Mouse (Mus musculus) left cerebral cortex, postnatal 4 days (tissue): ENCODE data around the gene Rbpms2. TPM values are rescaled to one million over a fixed set of nuclear protein-coding genes. Genes with fewer than 3 reads are reported as not detected.

Experiments used
- DNase-seq: peaks from one replicate; pipeline ENCODE4 v3.0.0-alpha.2; 2022
- intact Hi-C: fragments of 180-260 bp; cut with DNase I; formaldehyde crosslinking; loops from one replicate; pipeline ENCODE4 v1.15.1; 2025
- total RNA-seq, 2 experiments: library from RNA; stranded (reverse); gene quantifications; 2 replicates each; pipeline ENCODE4 v1.2.3; 2021

The Rbpms2 gene
- 1 to 10 TPM; 1.8 to 2.4 TPM for total RNA-seq

GRCm38 (mm10) chr9:65629025-65629766, at the start of gene Rbpms2:
Gene Rbpms2, plus strand, starts transcription at chr9:65629648.
- DNase-seq = peak; percentile 4
- intact Hi-C loops = no loop called here

DNA sequence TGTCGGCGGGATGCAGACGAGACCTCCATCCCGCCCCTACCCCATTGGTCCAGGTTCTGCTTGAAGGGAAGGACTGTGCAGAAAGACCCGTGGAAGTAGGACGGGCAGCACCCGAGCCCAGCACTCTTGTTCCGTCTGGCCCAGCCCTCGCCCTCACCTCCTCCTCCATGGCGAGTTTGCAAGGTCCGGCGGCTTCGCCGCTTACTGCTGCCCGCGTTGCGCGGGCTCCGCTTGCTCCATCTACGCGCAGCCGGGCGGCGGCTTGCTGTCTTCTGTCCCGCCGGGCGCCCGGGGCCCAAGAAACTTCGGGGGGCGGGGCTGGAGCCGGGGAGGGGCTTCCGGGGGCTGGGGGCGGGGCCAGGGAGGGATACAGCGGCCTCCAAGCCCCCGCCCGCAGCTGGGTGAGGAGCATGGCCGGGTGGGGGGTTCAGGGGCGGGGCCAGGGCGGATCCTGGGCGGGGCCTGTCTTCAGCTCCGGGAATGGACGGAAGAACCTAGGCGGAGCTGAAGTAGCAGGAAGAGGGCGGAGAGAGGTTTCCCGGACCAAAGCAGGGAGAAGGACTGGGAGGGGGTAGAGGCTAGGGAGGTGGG, 49.6 kb upstream of the Rbpms2 start, which contains the start of gene Plekho2:
Gene Plekho2, minus strand, starts transcription at position 260 of the 591 bp plus-strand sequence.
- DNase-seq = peak; percentile 97
- intact Hi-C loops = loop anchor here (2.0 kb wide), 1 partner anchor 57 kb away; no protein-coding TSS in a partner anchor

DNA sequence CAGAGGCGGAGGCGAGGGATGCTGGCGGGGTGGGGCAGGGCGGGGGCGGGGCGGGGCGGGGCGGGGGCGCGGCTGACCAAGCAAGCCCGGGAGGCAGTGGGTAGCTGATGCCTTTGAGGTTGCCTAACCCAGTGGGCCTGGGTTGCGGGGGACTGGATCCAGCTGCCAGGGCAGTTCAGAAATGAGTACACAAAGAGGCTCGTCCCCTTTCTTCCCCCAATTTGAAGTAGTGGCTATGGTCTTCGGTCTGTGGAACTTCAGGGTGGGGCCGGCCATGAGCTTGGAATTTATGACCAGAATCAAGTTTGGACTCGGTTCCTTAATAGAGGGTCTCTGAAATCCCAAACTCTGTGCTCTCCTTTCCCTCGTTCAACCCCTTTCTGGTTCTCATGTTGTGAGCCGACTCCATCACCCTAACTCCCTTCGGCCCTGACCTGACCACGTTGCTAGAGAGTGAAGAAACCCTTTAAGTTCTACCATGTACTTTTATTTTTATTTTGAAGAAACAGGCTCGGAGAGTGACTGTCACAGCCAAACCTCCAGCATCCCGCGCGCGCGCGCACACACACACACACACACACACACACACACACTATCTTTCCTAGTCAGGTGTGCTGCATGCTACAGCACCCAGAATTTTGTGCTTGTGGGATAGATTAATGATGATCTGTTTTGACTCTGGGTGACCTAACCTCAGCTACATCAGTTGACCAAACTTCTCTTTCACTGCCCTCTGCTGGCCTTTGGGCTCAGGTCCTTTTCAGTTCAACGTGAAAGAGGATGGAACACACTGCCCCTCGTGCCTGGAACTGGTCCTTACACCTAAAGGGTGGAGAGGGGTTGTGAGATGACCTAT, 48.8 kb upstream of the Rbpms2 start:
- intact Hi-C loops = loop anchor here (2.0 kb wide), 1 partner anchor 58 kb away; no protein-coding TSS in a partner anchor
- peak; percentile 91 for DNase-seq

- intact Hi-C loops = no loop called here
- DNase-seq = no peak
Measured at GRCm38 (mm10) chr9:65583045-65583444, 46.4 kb upstream of the Rbpms2 start.

- peak; percentile 83 for DNase-seq
- intact Hi-C loops = no loop called here
Measured at GRCm38 (mm10) chr9:65586406-65587269, 42.8 kb upstream of the Rbpms2 start, which contains the start of gene Pif1. Gene Pif1, plus strand, starts transcription at chr9:65587160.

DNA sequence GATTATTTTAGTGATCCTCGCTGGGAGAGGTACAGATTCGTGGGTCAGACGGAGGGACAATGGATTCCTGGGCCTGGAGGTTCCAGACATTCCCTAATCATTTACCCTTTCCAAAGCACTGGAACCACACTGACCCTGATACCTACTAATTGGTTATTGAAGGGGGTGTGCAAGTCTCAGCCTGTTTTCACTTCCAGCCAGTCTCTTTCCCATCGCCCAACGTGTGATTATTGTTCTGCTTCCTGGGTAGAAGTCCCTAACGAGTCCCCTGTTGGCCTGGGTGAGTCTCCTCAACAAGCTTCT, 42.2 kb upstream of the Rbpms2 start:
- DNase-seq = no peak
- intact Hi-C loops = no loop called here

DNA sequence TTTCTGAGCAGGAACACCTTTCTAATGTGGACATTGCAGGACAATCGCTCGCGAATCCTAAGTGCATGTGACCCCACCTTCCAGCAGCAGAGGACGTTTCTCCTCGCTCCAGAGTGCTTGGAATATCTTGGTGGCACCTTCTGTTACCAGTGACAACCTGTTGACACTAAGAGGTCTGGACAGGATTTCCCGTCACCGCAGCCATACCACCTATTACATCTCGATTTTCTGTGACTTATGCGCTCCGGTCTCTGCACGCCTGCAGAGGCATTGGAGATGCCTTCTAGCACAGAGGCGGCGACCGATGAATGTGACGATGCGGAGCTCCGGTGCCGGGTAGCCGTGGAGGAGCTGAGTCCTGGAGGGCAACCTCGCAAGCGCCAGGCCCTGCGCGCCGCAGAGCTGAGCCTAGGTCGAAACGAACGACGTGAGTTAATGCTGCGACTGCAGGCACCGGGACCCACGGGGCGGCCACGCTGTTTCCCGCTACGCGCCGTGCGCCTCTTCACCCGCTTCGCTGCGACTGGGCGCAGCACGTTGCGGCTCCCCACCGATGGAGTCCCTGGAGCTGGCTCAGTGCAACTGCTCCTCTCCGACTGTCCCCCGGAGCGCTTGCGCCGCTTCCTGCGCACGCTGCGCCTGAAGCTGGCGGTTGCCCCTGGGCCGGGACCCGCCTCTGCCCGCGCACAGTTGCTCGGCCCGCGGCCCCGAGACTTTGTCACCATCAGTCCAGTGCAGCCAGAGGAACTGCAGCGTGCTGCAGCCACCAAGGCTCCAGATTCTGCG, 41.7 kb upstream of the Rbpms2 start:
- intact Hi-C loops = no loop called here
- DNase-seq = peak; percentile 24

DNA sequence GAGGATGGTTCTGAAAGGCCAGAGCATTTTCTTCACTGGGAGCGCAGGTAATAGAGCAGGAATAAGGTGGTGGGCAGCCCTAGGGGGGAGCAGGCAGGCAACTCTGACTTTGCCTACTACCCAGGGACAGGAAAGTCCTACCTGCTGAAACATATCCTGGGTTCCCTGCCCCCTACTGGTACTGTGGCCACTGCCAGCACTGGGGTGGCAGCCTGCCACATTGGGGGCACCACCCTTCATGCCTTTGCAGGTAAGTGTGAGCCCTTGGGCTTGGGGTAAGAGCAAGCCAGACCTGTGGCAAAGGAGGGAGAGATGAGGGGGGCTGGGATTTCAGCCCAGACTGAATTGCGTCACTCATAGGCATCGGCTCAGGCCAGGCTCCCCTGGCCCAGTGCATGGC, 40.4 kb upstream of the Rbpms2 start:
- no peak for DNase-seq

GRCm38 (mm10) chr9:65592721-65593120, 36.7 kb upstream of the Rbpms2 start:
- intact Hi-C loops = no loop called here
- no peak for DNase-seq

More for the DNA sequence above, 40.4 kb upstream of the Rbpms2 start:
- intact Hi-C loops = no loop called here

- intact Hi-C loops = no loop called here
- DNase-seq = no peak
Measured at GRCm38 (mm10) chr9:65593596-65593995, 35.9 kb upstream of the Rbpms2 start.

GRCm38 (mm10) chr9:65598765-65599249, 30.6 kb upstream of the Rbpms2 start:
- peak; percentile 36 for DNase-seq
- intact Hi-C loops = no loop called here

DNA sequence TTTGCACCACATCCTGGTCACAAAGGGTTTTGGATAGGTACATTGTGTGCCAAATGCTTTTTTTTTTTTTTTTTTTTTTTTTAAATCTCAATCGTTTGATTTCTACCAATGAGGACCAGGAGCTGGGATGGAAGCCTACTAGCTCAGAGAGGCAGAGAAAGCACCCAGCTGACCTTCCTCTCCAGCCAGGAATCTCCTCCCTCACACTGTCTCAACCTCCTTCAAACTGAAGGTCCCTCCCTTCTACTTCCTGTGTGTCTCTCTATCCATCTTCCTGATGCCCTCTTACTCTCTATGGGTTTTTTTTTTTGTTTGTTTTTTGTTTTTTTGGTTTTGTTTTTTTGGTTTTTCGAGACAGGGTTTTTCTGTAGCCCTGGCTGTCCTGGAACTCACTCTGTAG, 28.5 kb upstream of the Rbpms2 start:
- intact Hi-C loops = no loop called here

DNA sequence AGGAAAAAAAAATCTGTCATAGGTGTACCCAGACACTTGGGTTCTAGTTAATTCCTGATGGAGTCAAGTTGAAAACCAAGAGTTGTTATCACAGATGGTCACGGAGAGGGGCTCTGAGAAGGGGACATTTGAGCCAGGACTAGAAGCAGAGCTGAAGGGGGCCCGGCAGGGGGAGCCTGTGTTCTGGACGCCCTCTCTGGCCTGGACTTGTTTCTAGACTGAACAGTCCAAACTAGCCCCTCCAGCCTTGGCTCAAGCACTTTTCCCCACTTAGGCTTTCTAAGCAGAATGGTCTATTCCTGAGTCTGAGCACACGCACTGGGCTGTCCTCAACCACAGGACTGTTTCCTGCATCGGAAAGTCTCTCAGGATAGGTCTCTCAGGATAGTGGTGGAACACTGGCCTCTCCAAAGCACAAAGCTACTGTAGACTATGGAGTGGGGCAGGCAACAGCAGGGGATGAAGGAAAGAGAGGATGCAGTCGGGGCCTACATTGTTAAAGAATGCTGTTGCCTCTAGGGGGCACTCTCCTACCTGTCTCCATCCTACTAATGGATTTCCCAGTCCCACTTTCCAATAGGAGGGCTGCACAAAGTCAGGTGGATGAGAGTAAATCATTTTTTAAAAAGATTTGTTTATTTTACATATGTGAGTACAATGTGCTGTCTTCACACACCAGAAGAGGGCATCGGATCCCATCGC, 25.9 kb upstream of the Rbpms2 start:
- intact Hi-C loops = no loop called here
- no peak for DNase-seq

More for the DNA sequence above, 28.5 kb upstream of the Rbpms2 start:
- no peak for DNase-seq

- peak; percentile 74 for DNase-seq
- intact Hi-C loops = loop anchor here (5.0 kb wide), 2 partner anchors 57 to 242 kb away; no protein-coding TSS in a partner anchor
Measured at GRCm38 (mm10) chr9:65605471-65606136, 23.8 kb upstream of the Rbpms2 start.

- no peak for DNase-seq
- intact Hi-C loops = loop anchor here (5.0 kb wide), 2 partner anchors 56 to 241 kb away; no protein-coding TSS in a partner anchor
Measured at GRCm38 (mm10) chr9:65606321-65607109, 22.9 kb upstream of the Rbpms2 start.

DNA sequence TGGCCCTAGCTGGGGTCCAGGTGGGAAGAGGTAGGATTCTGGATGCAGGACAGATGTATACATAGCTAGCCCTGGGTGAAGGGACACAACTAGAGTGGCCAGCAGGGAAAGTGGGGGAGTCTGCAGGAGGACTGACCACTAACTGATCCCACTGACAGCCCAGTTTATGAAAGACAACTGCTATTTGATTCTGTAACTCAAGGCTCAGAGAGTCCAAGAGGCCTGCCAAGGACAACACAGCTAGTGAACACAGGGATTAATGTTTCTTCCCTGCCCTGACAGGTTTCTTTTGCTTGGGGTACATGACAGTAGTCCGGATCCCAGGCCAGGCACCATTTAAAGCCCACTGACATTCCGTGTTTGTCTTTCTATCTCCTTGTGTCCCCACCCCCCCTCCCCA, 22.3 kb upstream of the Rbpms2 start:
- intact Hi-C loops = loop anchor here (5.0 kb wide), 2 partner anchors 55 to 240 kb away; no protein-coding TSS in a partner anchor
- no peak for DNase-seq

DNA sequence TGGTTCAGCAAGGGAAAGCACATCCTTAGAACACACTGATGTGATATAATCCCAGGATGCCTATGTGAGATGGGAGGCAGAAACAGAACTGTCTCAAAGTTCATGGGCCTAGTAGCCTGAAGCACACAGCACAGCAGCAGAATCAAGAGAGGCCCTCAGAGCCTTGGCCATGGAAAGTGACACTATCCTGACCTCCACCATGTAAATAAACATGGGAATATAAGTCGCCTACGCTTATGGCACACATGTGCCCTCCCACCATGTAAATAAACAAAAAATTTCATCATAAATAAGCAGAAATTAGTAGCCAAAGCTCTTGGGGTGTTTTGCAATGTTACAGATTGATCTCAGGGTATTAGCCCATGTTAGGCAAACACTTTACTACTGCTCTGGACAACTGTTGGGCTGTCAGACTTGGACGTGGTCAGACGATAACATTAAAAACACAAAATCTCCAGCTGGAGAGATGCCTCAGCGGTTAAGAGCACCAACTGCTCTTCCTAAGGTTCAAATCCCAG, 17.4 kb upstream of the Rbpms2 start:
- intact Hi-C loops = no loop called here
- DNase-seq = no peak
